Mouse (Mus musculus): ENCODE results near the gene Iqgap2. TPM values are rescaled to one million over a fixed set of nuclear protein-coding genes. Genes with fewer than 3 reads are reported as not detected.

Gene Iqgap2
- total and polyA plus RNA-seq, 3 experiments = 0.27 to 0.32 TPM; not detected in 1

DNA sequence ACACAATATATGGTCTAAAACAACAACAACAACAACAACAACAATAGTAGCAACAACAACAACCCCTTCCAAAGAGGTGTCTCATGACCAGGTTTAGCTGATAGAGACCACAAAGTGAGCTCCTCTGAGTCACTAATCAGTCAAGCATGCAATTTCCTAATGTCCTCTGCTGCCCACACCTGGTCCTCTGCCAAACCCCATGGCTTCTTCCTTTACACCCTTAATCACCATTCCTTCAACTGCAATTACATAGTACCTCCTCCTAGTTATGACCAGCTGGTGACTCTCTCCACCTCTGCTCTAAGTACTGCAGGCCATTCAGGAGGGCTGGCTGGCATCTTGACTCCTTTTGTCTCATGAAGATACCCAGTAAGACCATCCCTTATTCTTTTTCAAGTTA, 60.0 kb downstream of the Iqgap2 start:
- H3K4me1 ChIP-seq (ENCODE audit: control insufficient read depth in 1 of 2, insufficient read depth in 2 of 2, low read length in 2 of 2) = no peaks in the 10 kb centered on the region
- TF ChIP-seq BHLHE40 (IDR thresholded peaks at IDR 0.05; ENCODE audit: borderline replicate concordance, low read depth, low read length) (no peak), RCOR1 (IDR thresholded peaks at IDR 0.05; ENCODE audit: low read depth, low read length) (no peak), POLR2AphosphoS5 (IDR thresholded peaks at IDR 0.05; ENCODE audit: borderline replicate concordance, low read depth, low read length) (no peak), KAT2A (conservative IDR thresholded peaks at IDR 0.05; ENCODE audit: low read depth, low read length) (no peak), MAZ (IDR thresholded peaks at IDR 0.05; ENCODE audit: low read depth, low read length) (no peak), MXI1 (IDR thresholded peaks at IDR 0.05; ENCODE audit: low read depth, low read length) (no peak), SIN3A (IDR thresholded peaks at IDR 0.05; ENCODE audit: low read length) (no peak), POLR2A (IDR thresholded peaks at IDR 0.05; ENCODE audit: control insufficient read depth in 1 of 2, insufficient read depth in 1 of 2, low read depth in 1 of 2, low read length in 2 of 2, poor library complexity in 1 of 2) (no peak), USF1 (IDR thresholded peaks at IDR 0.05; ENCODE audit: low read depth, low read length) (no peak), ZC3H11A (IDR thresholded peaks at IDR 0.05; ENCODE audit: low read depth, low read length) (no peak), NRF1 (IDR thresholded peaks at IDR 0.05; ENCODE audit: insufficient read depth, low read depth, low read length, poor library complexity, severe bottlenecking) (no peak), MYB (IDR thresholded peaks at IDR 0.05; ENCODE audit: low read depth, low read length) (no peak), GABPA (IDR thresholded peaks at IDR 0.05; ENCODE audit: low read depth, low read length) (no peak), USF2 (IDR thresholded peaks at IDR 0.05; ENCODE audit: borderline replicate concordance in 1 of 2, insufficient read depth in 1 of 2, low read depth in 1 of 2, low read length in 2 of 2) (no peak), E2F4 (IDR thresholded peaks at IDR 0.05; ENCODE audit: borderline replicate concordance, low read depth, low read length) (no peak), TCF12 (IDR thresholded peaks at IDR 0.05; ENCODE audit: low read depth, low read length) (no peak)

DNA sequence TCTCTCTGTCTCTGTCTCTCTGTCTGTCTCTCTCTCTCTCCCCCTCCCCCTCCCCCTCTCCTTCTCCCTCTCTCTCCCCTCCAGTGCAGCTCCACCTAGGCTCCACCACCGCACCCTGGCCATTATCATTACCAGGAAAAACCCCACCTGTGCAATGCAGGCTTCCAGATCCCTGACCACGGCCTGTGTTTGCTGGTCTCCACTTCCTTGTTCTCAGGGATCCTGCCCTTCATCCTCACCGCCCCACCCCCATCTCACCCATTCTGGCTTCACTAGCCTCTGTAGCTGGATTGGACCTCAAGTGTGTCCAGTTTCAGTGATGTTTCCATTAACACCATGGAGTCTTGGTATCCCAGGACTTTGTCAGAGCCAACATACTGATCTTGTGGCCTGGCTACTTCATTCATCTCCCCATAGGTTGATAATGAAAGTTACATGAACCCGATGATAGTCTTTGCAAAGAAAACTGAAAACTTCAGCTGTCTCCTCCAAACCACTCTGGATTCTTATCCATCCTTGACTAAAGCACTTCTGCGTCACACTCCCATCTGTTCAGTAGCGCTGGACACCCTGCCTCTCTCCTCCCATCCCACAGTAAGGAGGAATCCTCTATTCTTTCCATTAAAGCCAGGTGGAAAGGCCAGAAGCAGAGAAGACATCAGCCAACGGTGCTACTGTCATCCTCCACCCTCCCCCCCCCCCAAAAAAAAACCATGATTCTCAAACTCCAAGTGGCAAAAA, 62.1 kb downstream of the Iqgap2 start:
- no peak for DNase-seq (ENCODE audit: low read depth, low spot score)
- H3K27me3 ChIP-seq (ENCODE audit: control insufficient read depth in 1 of 2, insufficient read depth in 2 of 2, low read length in 2 of 2) = no peaks in the 10 kb centered on the region
- no peak overlapping the region for H3K27ac ChIP-seq (ENCODE audit: control insufficient read depth, low read depth, low read length)
- no peaks in the 10 kb centered on the region for H3K79me2 ChIP-seq (ENCODE audit: control insufficient read depth, insufficient read depth, low read length, poor library complexity)
- H3K4me1 ChIP-seq (ENCODE audit: control insufficient read depth in 1 of 2, insufficient read depth in 2 of 2, low read length in 2 of 2) = no peaks in the 10 kb centered on the region
- H3K9ac ChIP-seq (ENCODE audit: control insufficient read depth, low read depth, low read length, poor library complexity, severe bottlenecking) = no peak overlapping the region
- H3K36me3 ChIP-seq (ENCODE audit: control insufficient read depth in 1 of 2, insufficient read depth in 2 of 2, low read length in 2 of 2) = no peaks in the 10 kb centered on the region
- TF ChIP-seq RAD21 (IDR thresholded peaks at IDR 0.05; ENCODE audit: low read depth, low read length) (no peak), CTCF (IDR thresholded peaks at IDR 0.05 in 2 of 3, conservative IDR thresholded peaks at IDR 0.05 in 1 of 3; ENCODE audit: control insufficient read depth in 1 of 3, insufficient read depth in 1 of 3, low read depth in 2 of 3, low read length in 3 of 3, poor library complexity in 1 of 3, severe bottlenecking in 1 of 3) (no peak), NRF1 (IDR thresholded peaks at IDR 0.05; ENCODE audit: insufficient read depth, low read depth, low read length, poor library complexity, severe bottlenecking) (no peak), USF2 (IDR thresholded peaks at IDR 0.05; ENCODE audit: borderline replicate concordance in 1 of 2, insufficient read depth in 1 of 2, low read depth in 1 of 2, low read length in 2 of 2) (no peak), CHD2 (IDR thresholded peaks at IDR 0.05; ENCODE audit: low read length) (no peak), ZKSCAN1 (IDR thresholded peaks at IDR 0.05; ENCODE audit: low read depth, low read length) (no peak), BHLHE40 (IDR thresholded peaks at IDR 0.05; ENCODE audit: borderline replicate concordance, low read depth, low read length) (no peak)
- no peaks in the 10 kb centered on the region for H3K9me3 ChIP-seq (replicated peaks; ENCODE audit: insufficient read depth, low read length)
- H3K4me3 ChIP-seq (ENCODE audit: control insufficient read depth in 1 of 2, insufficient read depth in 1 of 2, low read depth in 2 of 2, low read length in 2 of 2) = no peak overlapping the region

More for the DNA sequence above, 60.0 kb downstream of the Iqgap2 start:
- Histone ChIP-seq H3K9ac (ENCODE audit: control insufficient read depth, low read depth, low read length, poor library complexity, severe bottlenecking) (no peak overlapping the region), H3K4me3 (ENCODE audit: control insufficient read depth in 1 of 2, insufficient read depth in 1 of 2, low read depth in 2 of 2, low read length in 2 of 2) (no peak overlapping the region), H3K79me2 (ENCODE audit: control insufficient read depth, insufficient read depth, low read length, poor library complexity) (no peaks in the 10 kb centered on the region), H3K27me3 (ENCODE audit: control insufficient read depth in 1 of 2, insufficient read depth in 2 of 2, low read length in 2 of 2) (no peaks in the 10 kb centered on the region), H3K9me3 (replicated peaks; ENCODE audit: insufficient read depth, low read length) (no peaks in the 10 kb centered on the region), H3K27ac (ENCODE audit: control insufficient read depth, low read depth, low read length) (no peak overlapping the region), H3K36me3 (ENCODE audit: control insufficient read depth in 1 of 2, insufficient read depth in 2 of 2, low read length in 2 of 2) (no peaks in the 10 kb centered on the region)
- DNase-seq (ENCODE audit: low read depth, low spot score) = no peak
